Comparison of ENCODE assay signal across 1 mouse cellular context in genomic region chr12:11267030-11267429, GRCm38 (mm10).
TF ChIP-seq lines count a peak whose summit lies in the region.

No protein-coding gene starts in this region.

TF ChIP-seq in CH12.LX, 34 proteins besides CTCF, POLR2A, EP300 and RAD21 (continued from another document):
- TF ChIP-seq ZKSCAN1 (IDR thresholded peaks at IDR 0.05; ENCODE audit: borderline replicate concordance, low read depth, low read length): no peak
- TF ChIP-seq KAT2A (IDR thresholded peaks at IDR 0.05; ENCODE audit: insufficient replicate concordance, low read length): no peak
- TF ChIP-seq MEF2A (IDR thresholded peaks at IDR 0.05; ENCODE audit: borderline replicate concordance, low read depth, low read length): no peak
- no peak for TF ChIP-seq ZMIZ1 (IDR thresholded peaks at IDR 0.05; ENCODE audit: low read depth, low read length)
- no peak for TF ChIP-seq GABPA (IDR thresholded peaks at IDR 0.05; ENCODE audit: insufficient replicate concordance, low read depth, low read length)
